Mouse (Mus musculus) stomach, embryonic 16.5 days (tissue): ENCODE measurements around the gene Atp6v1b1. TPM values are rescaled to one million over a fixed set of nuclear protein-coding genes. Genes with fewer than 3 reads are reported as not detected.

Source experiments
- polyA plus RNA-seq: library from polyadenylated mRNA; unstranded; fragments of >200 nt; fragmentation: Nextera tagmentation; extraction: Ambion mirVana; gene quantifications from 2 replicates; pipeline ENCODE4 v1.2.1, GENCODE M21; 2015

The Atp6v1b1 gene
- polyA plus RNA-seq, 1 experiment from 2014 or later = not detected

Other genes starting within 250 kb of the Atp6v1b1 start
- 69.5 and 79.1 TPM in 2 replicates for gene Dguok, start 236.0 kb upstream of the Atp6v1b1 start, polyA plus RNA-seq
- gene Actg2, start 206.7 kb upstream of the Atp6v1b1 start, polyA plus RNA-seq = 1,788 and 2,212 TPM in 2 replicates
- 28.0 and 32.5 TPM in 2 replicates for gene Stambp, start 170.3 kb upstream of the Atp6v1b1 start, polyA plus RNA-seq
- gene Clec4f, start 86.8 kb upstream of the Atp6v1b1 start, polyA plus RNA-seq = 0.35 and 0.45 TPM in 2 replicates
- gene Cd207, start 65.1 kb upstream of the Atp6v1b1 start, polyA plus RNA-seq = 0.17 and 0.20 TPM in 2 replicates
- gene Vax2, start 31.7 kb upstream of the Atp6v1b1 start, polyA plus RNA-seq = not detected in 2 replicates
- not detected in 2 replicates for gene Ankrd53, start 19.7 kb downstream of the Atp6v1b1 start, polyA plus RNA-seq
- gene Tex261, start 32.8 kb downstream of the Atp6v1b1 start, polyA plus RNA-seq = 79.5 and 82.1 TPM in 2 replicates
- gene Nagk, start 52.0 kb downstream of the Atp6v1b1 start, polyA plus RNA-seq = 75.6 and 77.9 TPM in 2 replicates
- 18.3 and 19.7 TPM in 2 replicates for gene Paip2b, start 88.8 kb downstream of the Atp6v1b1 start, polyA plus RNA-seq
- gene Zfp638, start 124.1 kb downstream of the Atp6v1b1 start, polyA plus RNA-seq = 44.4 and 51.6 TPM in 2 replicates